Mouse (Mus musculus) 3T3-L1 (cell line): ENCODE results near the gene Mapkap1.

Experiments used
- DNase-seq: peaks from one replicate; pipeline ENCODE4 v3.0.0-alpha.2; 2015; ENCODE audit warnings: low read depth, low spot score

Mapkap1 gene

GRCm38 (mm10) chr2:34530042-34530441, 123.5 kb downstream of the Mapkap1 start:
- DNase-seq = no peak

- peak; percentile 48 for DNase-seq
These were observed 125.3 kb downstream of the Mapkap1 start for GRCm38 (mm10) chr2:34531801-34532298.

- DNase-seq = no peak
These were observed 125.8 kb downstream of the Mapkap1 start for GRCm38 (mm10) chr2:34532394-34532793.

GRCm38 (mm10) chr2:34533281-34533680, 126.7 kb downstream of the Mapkap1 start:
- no peak for DNase-seq

- DNase-seq = no peak
These were observed 128.4 kb downstream of the Mapkap1 start for GRCm38 (mm10) chr2:34534996-34535395.

GRCm38 (mm10) chr2:34537356-34537755, 130.8 kb downstream of the Mapkap1 start:
- no peak for DNase-seq

GRCm38 (mm10) chr2:34543581-34543980, 137.0 kb downstream of the Mapkap1 start:
- no peak for DNase-seq

GRCm38 (mm10) chr2:34544021-34544420, 137.4 kb downstream of the Mapkap1 start:
- DNase-seq = no peak

GRCm38 (mm10) chr2:34544646-34545395, 138.2 kb downstream of the Mapkap1 start:
- DNase-seq = no peak

- DNase-seq = peak; percentile 27
These were observed 139.7 kb downstream of the Mapkap1 start for GRCm38 (mm10) chr2:34546176-34546677.

- no peak for DNase-seq
These were observed 140.9 kb downstream of the Mapkap1 start for GRCm38 (mm10) chr2:34547516-34547915.

GRCm38 (mm10) chr2:34548961-34549360, 142.4 kb downstream of the Mapkap1 start:
- DNase-seq = peak; percentile 15

GRCm38 (mm10) chr2:34549469-34549868, 142.9 kb downstream of the Mapkap1 start:
- no peak for DNase-seq

GRCm38 (mm10) chr2:34552772-34553171, 146.2 kb downstream of the Mapkap1 start:
- DNase-seq = no peak

- no peak for DNase-seq
These were observed 147.1 kb downstream of the Mapkap1 start for GRCm38 (mm10) chr2:34553580-34554231.

- DNase-seq = no peak
These were observed 153.6 kb downstream of the Mapkap1 start for GRCm38 (mm10) chr2:34560146-34560545.

- no peak for DNase-seq
These were observed 156.6 kb downstream of the Mapkap1 start for GRCm38 (mm10) chr2:34563089-34563694.

- DNase-seq = no peak
These were observed 157.3 kb downstream of the Mapkap1 start for GRCm38 (mm10) chr2:34563865-34564264.

- DNase-seq = no peak
These were observed 159.6 kb downstream of the Mapkap1 start for GRCm38 (mm10) chr2:34566146-34566545.

- DNase-seq = no peak
These were observed 160.0 kb downstream of the Mapkap1 start for GRCm38 (mm10) chr2:34566601-34567000.

- DNase-seq = no peak
These were observed 162.6 kb downstream of the Mapkap1 start for GRCm38 (mm10) chr2:34569131-34569530.

GRCm38 (mm10) chr2:34570378-34570777, 163.8 kb downstream of the Mapkap1 start:
- no peak for DNase-seq
